Mouse (Mus musculus) liver, adult (tissue): ENCODE measurements around the gene Pla2g2e.

ENCODE experiments used
- GATA4 ChIP-seq: IDR thresholded peaks from 2 replicates; pipeline ENCODE4 v1.6.1; 2014; ENCODE audit warnings: mild to moderate bottlenecking, low read length; ENCODE audit not compliant: insufficient replicate concordance

Pla2g2e gene

GRCm38 (mm10) chr4:138877731-138878130 is at the start of gene Pla2g2e:
Gene Pla2g2e (plus strand): TSS chr4:138877942.
- no peak for TF ChIP-seq GATA4

- no peak for TF ChIP-seq GATA4
Observed at GRCm38 (mm10) chr4:138839806-138840205, 37.9 kb upstream of the Pla2g2e start.

- no peak for TF ChIP-seq GATA4
Observed at GRCm38 (mm10) chr4:138840726-138841125, 37.0 kb upstream of the Pla2g2e start.

GRCm38 (mm10) chr4:138841386-138841785 is 36.4 kb upstream of the Pla2g2e start:
- TF ChIP-seq GATA4 = no peak

- no peak for TF ChIP-seq GATA4
Observed at GRCm38 (mm10) chr4:138851463-138851862, 26.3 kb upstream of the Pla2g2e start.

GRCm38 (mm10) chr4:138852961-138853360 is 24.8 kb upstream of the Pla2g2e start:
- no peak for TF ChIP-seq GATA4

- no peak for TF ChIP-seq GATA4
Observed at GRCm38 (mm10) chr4:138855092-138855632, 22.6 kb upstream of the Pla2g2e start.

GRCm38 (mm10) chr4:138856491-138856890 is 21.3 kb upstream of the Pla2g2e start:
- no peak for TF ChIP-seq GATA4

GRCm38 (mm10) chr4:138857576-138857975 is 20.2 kb upstream of the Pla2g2e start:
- TF ChIP-seq GATA4 = no peak

GRCm38 (mm10) chr4:138858446-138858845 is 19.3 kb upstream of the Pla2g2e start:
- no peak for TF ChIP-seq GATA4

GRCm38 (mm10) chr4:138859245-138859644 is 18.5 kb upstream of the Pla2g2e start:
- no peak for TF ChIP-seq GATA4

- TF ChIP-seq GATA4 = no peak
Observed at GRCm38 (mm10) chr4:138859728-138860127, 18.0 kb upstream of the Pla2g2e start.

GRCm38 (mm10) chr4:138863344-138863998 is 14.3 kb upstream of the Pla2g2e start, which contains the start of gene Pla2g5:
Gene Pla2g5 (minus strand): TSS chr4:138863482.
- no peak for TF ChIP-seq GATA4

GRCm38 (mm10) chr4:138865092-138865491 is 12.7 kb upstream of the Pla2g2e start:
- no peak for TF ChIP-seq GATA4

GRCm38 (mm10) chr4:138865991-138866390 is 11.8 kb upstream of the Pla2g2e start:
- no peak for TF ChIP-seq GATA4

GRCm38 (mm10) chr4:138866413-138866812 is 11.3 kb upstream of the Pla2g2e start:
- no peak for TF ChIP-seq GATA4

GRCm38 (mm10) chr4:138868666-138869065 is 9.1 kb upstream of the Pla2g2e start:
- TF ChIP-seq GATA4 = no peak

GRCm38 (mm10) chr4:138873864-138874263 is 3.9 kb upstream of the Pla2g2e start, which contains the start of gene Gm13030:
Gene Gm13030 (minus strand): TSS chr4:138873964.
- no peak for TF ChIP-seq GATA4

- TF ChIP-seq GATA4 = no peak
Observed at GRCm38 (mm10) chr4:138875986-138876385, 1.8 kb upstream of the Pla2g2e start.
